Mouse (Mus musculus): ENCODE results near the gene Pptc7. TPM values are rescaled to one million over a fixed set of nuclear protein-coding genes. Genes with fewer than 3 reads are reported as not detected.
"Not testable (repeated sequence)": the region's sequence is repeated elsewhere in the genome, so short reads cannot be mapped to it uniquely, and the experiment has no call there.

Gene Pptc7
- polyA plus RNA-seq, 1 experiment: 13.4 TPM

GRCm38 (mm10) chr5:122304541-122304940 lies 20.4 kb downstream of the Pptc7 start:
- no peak for DNase-seq (ENCODE audit: low read depth)
- TF ChIP-seq POLR2A (IDR thresholded peaks at IDR 0.05; ENCODE audit: borderline replicate concordance, extremely low read depth, insufficient read depth, insufficient read length, poor library complexity, severe bottlenecking): no peak
- no peak for TF ChIP-seq CTCF (IDR thresholded peaks at IDR 0.05; ENCODE audit: borderline replicate concordance, extremely low read depth, insufficient read depth, insufficient read length)

DNA sequence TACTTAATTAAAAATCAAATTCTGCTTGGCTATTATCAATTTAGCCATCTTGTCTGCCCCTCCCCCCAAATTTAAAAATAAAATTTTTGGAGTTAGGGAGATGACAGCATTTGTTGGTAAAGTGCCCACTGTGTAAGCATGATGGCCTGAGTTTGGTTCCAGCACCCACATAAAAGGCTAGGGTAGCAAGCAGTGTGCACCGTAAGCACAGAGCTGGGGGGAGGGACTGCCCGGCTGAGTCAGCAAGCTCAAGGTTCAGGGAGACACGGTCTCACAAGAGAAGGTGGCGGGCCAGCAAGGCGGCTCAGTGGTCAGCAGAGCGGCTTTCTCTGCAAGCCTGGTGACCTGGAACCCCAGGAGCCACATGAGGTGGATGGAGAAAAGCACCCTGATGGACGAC lies 21.3 kb downstream of the Pptc7 start:
- TF ChIP-seq CTCF (IDR thresholded peaks at IDR 0.05; ENCODE audit: borderline replicate concordance, extremely low read depth, insufficient read depth, insufficient read length): no peak
- no peak for TF ChIP-seq POLR2A (IDR thresholded peaks at IDR 0.05; ENCODE audit: borderline replicate concordance, extremely low read depth, insufficient read depth, insufficient read length, poor library complexity, severe bottlenecking)
- no peak for DNase-seq (ENCODE audit: low read depth)

DNA sequence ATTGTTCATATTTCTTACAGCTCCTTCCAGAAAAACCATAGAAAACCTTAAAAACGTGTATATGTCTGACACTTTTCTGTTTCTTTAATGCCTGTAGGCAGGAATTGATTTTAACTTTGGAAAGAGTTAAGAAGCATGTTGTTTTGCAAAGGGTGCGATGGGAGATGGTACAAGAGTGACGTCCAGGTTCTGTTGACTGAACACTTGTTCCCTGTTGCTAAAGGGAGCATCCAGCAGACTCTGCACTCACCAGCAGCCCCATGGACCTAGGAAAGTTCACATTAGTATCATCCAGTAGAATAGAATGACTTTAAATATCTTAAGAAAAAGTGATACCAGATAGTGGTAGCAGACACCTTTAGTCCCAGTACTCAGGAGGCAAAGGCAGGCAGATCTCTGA lies 22.4 kb downstream of the Pptc7 start:
- no peak for TF ChIP-seq CTCF (IDR thresholded peaks at IDR 0.05; ENCODE audit: borderline replicate concordance, extremely low read depth, insufficient read depth, insufficient read length)
- TF ChIP-seq POLR2A (IDR thresholded peaks at IDR 0.05; ENCODE audit: borderline replicate concordance, extremely low read depth, insufficient read depth, insufficient read length, poor library complexity, severe bottlenecking): no peak
- DNase-seq (ENCODE audit: low read depth): no peak

- no peak for DNase-seq (ENCODE audit: low read depth)
Observed at GRCm38 (mm10) chr5:122310699-122311098, 26.5 kb downstream of the Pptc7 start.

GRCm38 (mm10) chr5:122311692-122312091 lies 27.5 kb downstream of the Pptc7 start:
- TF ChIP-seq POLR2A (IDR thresholded peaks at IDR 0.05; ENCODE audit: borderline replicate concordance, extremely low read depth, insufficient read depth, insufficient read length, poor library complexity, severe bottlenecking) (no peak), CTCF (IDR thresholded peaks at IDR 0.05; ENCODE audit: borderline replicate concordance, extremely low read depth, insufficient read depth, insufficient read length) (no peak)
- peak; percentile 22 for DNase-seq (ENCODE audit: low read depth)

More at GRCm38 (mm10) chr5:122310699-122311098, 26.5 kb downstream of the Pptc7 start:
- TF ChIP-seq CTCF (IDR thresholded peaks at IDR 0.05; ENCODE audit: borderline replicate concordance, extremely low read depth, insufficient read depth, insufficient read length): no peak
- TF ChIP-seq POLR2A (IDR thresholded peaks at IDR 0.05; ENCODE audit: borderline replicate concordance, extremely low read depth, insufficient read depth, insufficient read length, poor library complexity, severe bottlenecking): no peak

DNA sequence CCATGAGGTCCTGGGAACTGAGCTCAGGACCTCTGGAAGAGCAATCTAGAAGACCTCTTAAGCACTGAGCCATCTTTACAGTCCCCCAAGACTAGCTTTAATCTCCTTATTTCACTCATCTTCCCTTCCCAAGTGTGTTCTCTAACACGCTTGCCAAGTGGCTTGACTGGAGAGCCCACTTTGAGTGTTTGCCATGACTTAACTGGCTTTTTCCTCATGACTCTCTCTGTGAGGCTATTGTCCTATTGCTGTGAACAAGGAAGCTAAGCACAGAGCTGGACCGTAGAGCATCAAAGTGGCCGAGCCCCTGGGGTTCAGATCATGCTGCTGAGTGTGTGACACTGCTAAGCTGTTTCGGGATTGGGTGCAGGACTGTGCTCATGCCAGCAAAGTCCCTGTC lies 28.2 kb downstream of the Pptc7 start:
- TF ChIP-seq POLR2A (IDR thresholded peaks at IDR 0.05; ENCODE audit: borderline replicate concordance, extremely low read depth, insufficient read depth, insufficient read length, poor library complexity, severe bottlenecking): no peak
- no peak for TF ChIP-seq CTCF (IDR thresholded peaks at IDR 0.05; ENCODE audit: borderline replicate concordance, extremely low read depth, insufficient read depth, insufficient read length)
- DNase-seq (ENCODE audit: low read depth): no peak

DNA sequence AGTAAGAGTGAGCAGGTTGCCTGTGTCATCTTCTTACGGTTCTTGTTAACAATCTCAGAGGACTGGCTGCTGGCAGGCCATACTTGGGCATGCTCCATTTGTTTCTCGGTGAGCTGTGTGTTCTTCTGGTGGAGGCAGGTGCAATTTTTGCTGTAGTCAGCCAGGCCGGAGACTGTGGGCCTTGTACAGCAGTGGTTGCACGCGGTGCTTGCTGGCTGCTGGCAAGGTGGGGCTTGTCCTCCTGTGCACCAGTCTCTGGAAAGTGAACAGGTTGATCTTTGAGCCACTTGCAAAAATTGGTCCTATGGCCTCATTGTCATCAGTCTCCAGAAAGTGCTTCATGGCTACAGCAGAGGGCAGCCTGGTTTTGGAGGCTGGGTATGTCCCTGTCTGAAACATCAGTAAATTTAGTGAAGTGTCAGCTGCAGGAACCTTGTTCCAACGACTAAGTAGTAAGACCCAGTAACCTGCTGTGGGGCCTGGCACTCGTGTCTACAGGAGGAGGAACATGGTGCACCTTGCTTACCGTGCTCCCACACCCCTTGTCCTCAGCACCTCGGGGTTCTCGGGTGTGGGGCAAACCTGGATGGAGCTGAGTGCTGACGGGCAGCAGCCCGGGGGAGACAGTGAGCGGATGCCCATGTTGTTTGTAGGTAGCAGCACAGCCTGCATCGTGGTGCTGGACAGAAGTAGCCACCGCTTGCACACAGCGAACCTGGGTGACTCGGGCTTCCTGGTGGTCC lies 28.9 kb downstream of the Pptc7 start:
- TF ChIP-seq POLR2A (IDR thresholded peaks at IDR 0.05; ENCODE audit: borderline replicate concordance, extremely low read depth, insufficient read depth, insufficient read length, poor library complexity, severe bottlenecking) (no peak), CTCF (IDR thresholded peaks at IDR 0.05; ENCODE audit: borderline replicate concordance, extremely low read depth, insufficient read depth, insufficient read length) (no peak)
- DNase-seq (ENCODE audit: low read depth): no peak

DNA sequence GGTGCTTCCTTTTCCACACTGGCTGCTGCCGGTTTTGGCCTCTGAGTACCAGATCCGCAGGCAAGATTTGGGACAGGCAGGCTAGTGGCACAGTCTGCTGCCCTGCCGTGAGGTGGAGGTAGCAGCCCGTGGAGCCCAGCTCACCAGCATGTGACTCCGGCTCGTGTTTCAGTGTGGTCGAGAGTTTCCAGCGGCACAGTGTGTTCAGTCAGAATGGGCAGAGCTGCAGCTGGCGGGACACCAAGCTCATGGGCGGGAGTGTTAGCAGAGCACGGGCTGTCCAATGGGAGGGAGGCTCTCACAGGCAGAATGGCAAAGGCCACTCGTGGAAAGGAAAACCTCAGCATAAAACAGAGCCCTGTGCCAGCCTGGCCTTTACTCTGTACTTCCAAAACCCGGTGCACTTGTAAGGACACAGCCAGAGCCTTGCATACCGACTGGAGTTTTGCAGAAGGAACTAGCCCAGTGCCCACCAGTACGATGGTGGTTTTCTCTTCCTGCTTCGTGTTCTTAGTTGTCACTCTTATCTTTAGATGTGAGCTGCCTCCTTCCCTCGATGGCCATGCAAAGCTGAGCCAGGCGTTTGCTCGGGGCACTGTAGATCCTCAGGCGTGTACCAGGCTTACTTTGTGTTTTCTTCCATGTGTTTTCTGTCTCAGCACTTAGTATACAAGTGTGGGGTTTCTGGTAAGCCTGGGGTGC lies 31.0 kb downstream of the Pptc7 start:
- DNase-seq (ENCODE audit: low read depth): peak; percentile 54
- TF ChIP-seq CTCF (IDR thresholded peaks at IDR 0.05; ENCODE audit: borderline replicate concordance, extremely low read depth, insufficient read depth, insufficient read length): no peak
- no peak for TF ChIP-seq POLR2A (IDR thresholded peaks at IDR 0.05; ENCODE audit: borderline replicate concordance, extremely low read depth, insufficient read depth, insufficient read length, poor library complexity, severe bottlenecking)

GRCm38 (mm10) chr5:122317329-122318045 lies 33.3 kb downstream of the Pptc7 start:
- no peak for TF ChIP-seq POLR2A (IDR thresholded peaks at IDR 0.05; ENCODE audit: borderline replicate concordance, extremely low read depth, insufficient read depth, insufficient read length, poor library complexity, severe bottlenecking)
- TF ChIP-seq CTCF (IDR thresholded peaks at IDR 0.05; ENCODE audit: borderline replicate concordance, extremely low read depth, insufficient read depth, insufficient read length): no peak
- no peak for DNase-seq (ENCODE audit: low read depth)

GRCm38 (mm10) chr5:122318100-122318499 lies 33.9 kb downstream of the Pptc7 start:
- no peak for TF ChIP-seq POLR2A (IDR thresholded peaks at IDR 0.05; ENCODE audit: borderline replicate concordance, extremely low read depth, insufficient read depth, insufficient read length, poor library complexity, severe bottlenecking)
- TF ChIP-seq CTCF (IDR thresholded peaks at IDR 0.05; ENCODE audit: borderline replicate concordance, extremely low read depth, insufficient read depth, insufficient read length): peak; percentile 28; the same call in 1 of the 2 replicates
- no peak for DNase-seq (ENCODE audit: low read depth)

GRCm38 (mm10) chr5:122318976-122319375 lies 34.8 kb downstream of the Pptc7 start:
- DNase-seq (ENCODE audit: low read depth): not testable (repeated sequence)
